Mouse (Mus musculus) layer of hippocampus, adult 2 months (tissue): ENCODE measurements around the gene Cdk5rap3. TPM values are rescaled to one million over a fixed set of nuclear protein-coding genes. Genes with fewer than 3 reads are reported as not detected.

Experiments
- DNase-seq, 2 experiments: peaks; one replicate each; pipeline ENCODE4 v3.0.0; 2022; ENCODE audit warnings: low spot score in 2 of 2
- H3K27ac ChIP-seq: fragments of 200-600 bp; 2 replicates; pipeline ENCODE4 v1.8.1; 2022
- H3K4me3 ChIP-seq: fragments of 200-600 bp; 2 replicates; pipeline ENCODE4 v1.8.1; 2022; ENCODE audit warnings: mild to moderate bottlenecking
- CTCF ChIP-seq: fragments of 200-600 bp; conservative IDR thresholded peaks from 2 replicates; pipeline ENCODE4 v1.8.1; 2022; ENCODE audit warnings: antibody characterized with exemption, mild to moderate bottlenecking, moderate library complexity
- long read RNA-seq, 2 experiments: library from polyadenylated mRNA; stranded (forward); transcript quantifications; one replicate each; pipeline ENCODE4 v2.0.0; 2021; ENCODE audit warnings: borderline mapping rate in 2 of 2
- total RNA-seq, 2 experiments: library from RNA; stranded (reverse); gene quantifications; 2 replicates each; pipeline ENCODE4 v1.2.3; 2021

The Cdk5rap3 gene
- 10 to 100 TPM; 34.5 to 41.6 TPM for total RNA-seq
- long read RNA-seq, experiment 1, transcript Cdk5rap3-201 (14 exons, 2,250 nt) = major isoform, 45 of 81 reads
- long read RNA-seq, experiment 1, partial matches to known transcripts = 13 of 81 reads
- long read RNA-seq, experiment 1, other reads (novel, unspliced or antisense) = 22 of 81 reads
- long read RNA-seq, experiment 2, transcript Cdk5rap3-201 (14 exons, 2,250 nt) = major isoform, 53 of 108 reads
- long read RNA-seq, experiment 2, partial matches to known transcripts = 16 of 108 reads
- long read RNA-seq, experiment 2, other reads (novel, unspliced or antisense) = 39 of 108 reads

DNA sequence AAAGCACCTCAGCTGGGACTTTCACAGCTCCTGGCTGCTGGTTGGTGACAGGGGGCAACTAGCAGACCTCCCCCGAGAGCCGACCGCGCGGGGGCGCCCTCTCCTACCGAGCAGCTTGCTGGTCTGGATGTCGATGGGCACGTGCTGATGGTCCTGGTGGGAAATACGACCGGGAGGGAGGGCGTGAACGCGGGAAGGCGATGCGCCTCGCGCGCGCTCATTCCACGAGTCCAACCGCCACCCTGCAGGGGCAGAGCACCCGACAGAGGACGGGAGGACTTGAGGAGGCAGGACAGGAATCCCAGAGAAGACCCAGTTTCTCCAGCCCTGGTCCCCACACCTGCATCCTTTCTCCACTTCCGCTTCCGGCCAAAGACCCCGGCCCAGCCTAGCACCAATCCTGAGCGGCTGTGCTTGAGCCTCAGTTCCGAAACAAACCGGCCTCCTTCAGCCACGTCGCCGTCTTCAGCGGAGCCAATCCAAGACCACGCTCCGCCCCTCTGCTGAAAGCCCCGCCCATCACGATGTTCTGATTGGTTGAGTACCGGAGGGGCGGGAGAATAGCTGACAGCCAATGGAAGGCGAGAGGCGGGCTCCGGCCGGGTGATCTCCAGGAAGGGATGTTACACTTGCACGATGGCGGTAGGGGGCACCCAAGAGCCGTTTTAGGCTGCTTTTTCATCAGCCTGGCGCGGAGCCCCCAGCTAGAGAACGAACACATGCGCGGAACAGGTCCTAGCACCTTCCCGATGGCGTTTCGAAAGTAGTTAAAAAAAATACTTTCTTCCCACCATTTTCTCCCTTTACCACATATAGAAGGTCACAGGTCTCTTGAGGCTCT lies at the start of gene Cdk5rap3:
Cdk5rap3 (minus strand) TSS at position 453 of the 841 bp plus-strand sequence.
- H3K27ac ChIP-seq = peak within 1 kb of the TSS; percentile 85
- H3K4me3 ChIP-seq = peak within 1 kb of the TSS; percentile 73
- peak; percentile 85 for TF ChIP-seq CTCF
- peak; percentile 99 for DNase-seq

DNA sequence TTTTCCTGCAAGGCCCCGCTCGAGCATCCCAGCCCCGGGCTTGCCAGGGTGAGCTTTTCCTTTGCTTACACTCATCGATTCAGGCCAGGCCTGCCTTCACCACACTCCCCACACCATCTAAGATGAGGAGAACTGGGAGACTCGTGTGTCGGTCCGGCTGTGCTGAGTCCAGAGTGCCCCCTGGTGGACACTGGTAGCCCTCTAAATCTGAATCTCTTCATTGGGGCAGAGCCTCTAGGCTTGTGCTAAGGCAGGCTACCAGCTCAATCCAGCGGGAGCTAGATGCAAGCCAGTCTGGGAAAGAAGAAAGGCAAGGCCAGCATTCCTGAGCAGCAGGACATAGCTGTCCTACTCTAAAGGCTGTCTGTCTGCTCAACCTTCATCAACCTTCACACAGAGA lies 47.3 kb upstream of the Cdk5rap3 start:
- DNase-seq = peak; percentile 89 to 91
- no peak overlapping the region for H3K27ac ChIP-seq
- TF ChIP-seq CTCF = peak; percentile 91

DNA sequence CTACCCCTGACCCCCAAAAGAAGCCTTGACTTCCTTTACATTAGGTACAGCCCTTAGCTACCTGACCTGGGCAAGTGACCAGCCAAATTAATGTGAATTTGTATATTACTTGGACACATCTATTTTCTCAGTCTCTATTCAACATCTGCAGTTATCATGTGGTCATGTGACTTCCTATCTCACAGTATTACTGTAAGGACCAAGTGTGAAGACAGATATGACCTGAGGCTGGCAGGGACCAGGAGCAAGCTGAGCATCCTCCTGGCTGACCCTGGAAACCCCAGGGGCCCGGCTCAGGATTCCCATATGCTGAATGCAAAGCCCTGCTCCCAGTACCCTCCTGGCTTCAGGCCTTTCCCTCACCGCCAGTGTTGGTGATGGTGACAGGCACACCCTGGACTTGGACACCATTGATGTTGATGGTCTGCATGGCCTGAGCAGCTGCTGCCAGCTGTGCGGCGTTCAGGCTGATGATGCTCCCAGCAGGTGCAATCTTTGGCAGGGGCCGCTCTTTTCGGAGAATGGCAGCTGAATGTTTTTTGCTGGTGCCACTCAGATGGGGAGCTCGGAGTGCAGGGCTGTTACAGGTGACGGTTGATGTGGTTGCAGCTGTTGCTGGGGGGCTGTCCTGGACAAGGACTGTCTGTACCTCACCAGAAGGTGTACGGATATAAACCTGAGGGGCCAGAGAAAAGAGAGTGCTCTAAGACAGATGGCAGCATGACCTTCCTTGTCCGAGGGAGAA lies 40.9 kb upstream of the Cdk5rap3 start:
- no peak for DNase-seq
- H3K4me3 ChIP-seq = no peak overlapping the region
- H3K27ac ChIP-seq = no peak overlapping the region
- TF ChIP-seq CTCF = no peak

More for the DNA sequence above, 47.3 kb upstream of the Cdk5rap3 start:
- H3K4me3 ChIP-seq = no peak overlapping the region

DNA sequence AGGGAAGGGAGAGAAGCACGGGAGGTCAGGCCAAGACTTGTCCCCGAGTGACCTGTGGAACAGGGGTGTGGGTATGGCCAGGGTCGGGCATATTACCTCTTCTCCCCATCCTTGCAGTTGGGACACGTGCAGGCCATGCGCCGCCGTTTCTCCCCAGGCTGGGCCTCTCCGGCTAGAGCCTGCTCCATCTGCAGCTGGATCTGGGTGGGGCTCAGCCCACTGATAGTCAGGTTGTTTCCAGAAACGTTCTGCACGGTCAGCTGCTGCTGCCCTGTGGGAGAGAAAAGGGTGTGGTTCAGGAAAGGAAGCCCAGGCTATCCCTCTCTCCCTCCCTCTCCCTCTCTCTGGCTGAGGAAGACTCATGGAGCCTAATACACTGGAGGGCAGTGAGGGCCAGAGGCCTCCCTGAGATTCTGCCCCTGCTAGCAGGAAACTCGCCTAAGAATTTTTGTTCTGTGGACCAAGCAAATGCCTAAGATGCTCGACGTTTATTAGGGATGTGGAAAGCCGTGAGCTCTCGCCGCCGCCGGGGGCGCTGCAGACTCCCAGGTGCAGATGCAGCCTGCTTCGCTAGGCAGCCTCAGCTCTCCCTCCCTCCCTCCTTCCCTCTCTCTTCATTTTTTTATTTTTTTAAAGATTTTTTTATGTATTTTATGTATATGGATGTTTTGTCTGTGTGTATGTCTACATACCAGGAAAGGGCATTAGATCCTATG lies 39.9 kb upstream of the Cdk5rap3 start:
- Histone ChIP-seq H3K4me3 (no peak overlapping the region), H3K27ac (no peak overlapping the region)
- DNase-seq = no peak
- TF ChIP-seq CTCF = peak; percentile 77

DNA sequence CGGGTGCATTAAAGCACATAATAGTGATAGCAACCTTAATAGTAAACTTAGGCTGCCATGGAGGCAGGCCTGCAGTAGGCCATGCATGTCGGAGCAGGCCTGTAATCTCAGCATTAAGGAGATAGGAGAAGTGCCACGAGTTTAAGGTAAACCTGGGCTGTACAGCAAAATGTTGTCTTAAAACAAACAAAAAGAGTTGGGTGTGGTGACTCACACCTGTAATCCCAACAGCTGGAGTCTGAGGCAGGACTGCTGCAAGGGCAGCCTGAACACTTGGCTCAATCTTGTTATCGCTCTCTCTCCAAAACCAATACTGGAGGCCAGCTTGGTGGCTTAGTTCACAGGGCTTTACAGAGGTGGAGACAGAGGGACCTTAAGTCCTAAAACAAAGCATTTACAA lies 38.8 kb upstream of the Cdk5rap3 start:
- TF ChIP-seq CTCF = no peak
- Histone ChIP-seq H3K4me3 (no peak overlapping the region), H3K27ac (no peak overlapping the region)
- DNase-seq = no peak

DNA sequence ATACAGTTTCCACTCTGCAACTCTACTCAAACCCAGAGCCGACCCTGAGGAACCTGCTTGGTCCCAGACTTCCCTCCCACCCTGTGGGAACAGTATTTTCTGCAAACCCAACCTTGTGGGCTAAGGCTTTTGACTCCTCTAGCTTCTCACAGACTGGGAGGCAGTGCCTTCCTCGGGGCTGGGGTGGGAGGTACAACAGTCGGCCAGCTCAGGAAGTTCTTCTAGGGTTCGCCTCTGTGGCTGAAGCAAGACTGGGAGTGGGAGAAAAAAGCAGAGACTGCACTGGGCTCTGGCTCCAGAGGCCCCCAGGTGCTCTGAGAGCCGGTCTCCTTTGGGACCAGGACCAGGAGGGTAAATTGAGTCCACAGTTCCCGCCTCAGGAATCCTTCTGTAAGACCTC lies 36.6 kb upstream of the Cdk5rap3 start:
- no peak overlapping the region for H3K4me3 ChIP-seq
- H3K27ac ChIP-seq = 0 out of 2 replicates have a peak overlapping the region, but pooled peaks have one; percentile 28
- TF ChIP-seq CTCF = no peak
- DNase-seq = no peak

DNA sequence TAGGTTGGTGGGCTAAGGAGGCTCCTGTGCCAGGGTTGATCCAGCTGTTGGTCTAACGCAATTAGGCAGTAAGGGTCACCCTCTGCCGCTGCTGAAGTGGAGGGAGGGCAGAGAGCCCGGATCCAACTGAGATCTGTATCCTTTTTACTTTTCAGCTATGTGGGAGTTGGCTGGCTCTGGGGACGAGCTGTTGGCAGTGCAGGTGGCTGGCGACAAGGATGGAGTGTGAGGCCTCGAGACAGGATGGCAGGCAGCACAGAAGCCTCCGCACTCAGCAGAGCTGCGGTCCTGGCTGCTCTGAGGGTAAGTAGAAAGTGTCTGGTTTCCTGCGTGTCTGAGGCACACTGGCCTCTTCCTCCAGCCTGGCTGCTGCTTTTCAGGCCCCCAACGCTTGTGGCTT lies 36.1 kb upstream of the Cdk5rap3 start:
- TF ChIP-seq CTCF = no peak
- H3K27ac ChIP-seq = peak overlapping the region; percentile 28; the same call in 1 of the 2 replicates
- DNase-seq = no peak
- H3K4me3 ChIP-seq = no peak overlapping the region

DNA sequence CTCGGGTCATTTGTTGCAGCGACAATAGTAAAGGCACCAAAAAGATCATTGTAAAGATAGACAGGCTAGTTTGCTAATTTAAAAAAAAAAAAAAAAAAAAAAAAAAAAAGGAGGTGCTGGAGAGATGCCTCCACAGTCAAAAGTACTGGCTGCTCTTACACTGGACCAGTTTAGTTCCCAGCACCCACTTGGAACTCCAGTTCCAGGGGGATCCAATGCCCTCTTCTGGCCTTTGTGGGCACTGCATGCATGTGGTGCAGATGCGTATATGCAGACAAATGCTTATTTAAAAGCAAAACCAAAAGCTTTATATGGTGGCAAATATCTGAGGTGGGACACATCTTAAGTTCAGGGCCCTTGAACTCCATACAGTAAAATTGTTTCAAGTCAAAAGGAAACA lies 34.5 kb upstream of the Cdk5rap3 start:
- Histone ChIP-seq H3K27ac (no peak overlapping the region), H3K4me3 (no peak overlapping the region)
- TF ChIP-seq CTCF = peak; percentile 59
- DNase-seq = no peak

DNA sequence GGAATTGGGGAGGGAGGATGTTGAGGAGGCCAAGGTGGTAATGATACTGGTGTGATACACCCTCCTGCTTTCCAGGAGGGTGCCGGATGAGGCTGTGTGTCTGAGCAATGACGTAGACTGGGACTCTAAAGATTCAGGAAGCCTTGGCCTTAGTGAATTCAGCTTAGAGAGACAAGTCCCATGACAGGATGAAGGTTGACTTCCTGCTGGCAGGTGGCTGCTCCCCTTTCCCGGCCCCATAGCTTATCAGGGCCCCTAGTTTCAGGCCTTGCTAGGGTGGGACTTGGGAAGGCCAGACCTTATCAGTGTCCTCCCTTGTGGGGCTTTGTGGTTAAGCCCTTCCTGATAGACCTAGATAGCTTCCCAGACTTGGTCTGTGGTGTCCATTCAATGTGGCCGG lies 31.6 kb upstream of the Cdk5rap3 start:
- no peak for TF ChIP-seq CTCF
- DNase-seq = no peak
- Histone ChIP-seq H3K27ac (no peak overlapping the region), H3K4me3 (no peak overlapping the region)

DNA sequence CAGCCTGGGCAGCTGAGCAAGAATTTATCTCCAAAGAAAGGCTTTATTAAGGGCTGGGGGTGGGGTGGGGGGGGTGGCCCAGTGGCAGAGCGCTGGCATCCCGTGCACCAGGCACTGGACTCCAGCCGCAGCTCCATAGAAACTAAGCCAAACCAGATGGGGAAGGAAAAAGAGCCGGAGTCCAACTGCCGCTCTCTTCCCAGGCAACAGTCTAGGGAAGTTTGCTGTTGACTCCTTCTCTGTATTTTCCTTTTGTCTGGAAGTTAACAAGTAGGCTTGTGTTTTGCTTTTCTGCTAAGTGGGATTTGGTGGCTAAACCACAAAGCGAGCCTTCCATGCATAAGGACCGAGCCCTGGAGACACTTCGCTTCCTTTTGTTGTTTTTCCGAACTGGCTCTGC lies 30.2 kb upstream of the Cdk5rap3 start:
- Histone ChIP-seq H3K27ac (no peak overlapping the region), H3K4me3 (no peak overlapping the region)
- no peak for TF ChIP-seq CTCF
- no peak for DNase-seq

DNA sequence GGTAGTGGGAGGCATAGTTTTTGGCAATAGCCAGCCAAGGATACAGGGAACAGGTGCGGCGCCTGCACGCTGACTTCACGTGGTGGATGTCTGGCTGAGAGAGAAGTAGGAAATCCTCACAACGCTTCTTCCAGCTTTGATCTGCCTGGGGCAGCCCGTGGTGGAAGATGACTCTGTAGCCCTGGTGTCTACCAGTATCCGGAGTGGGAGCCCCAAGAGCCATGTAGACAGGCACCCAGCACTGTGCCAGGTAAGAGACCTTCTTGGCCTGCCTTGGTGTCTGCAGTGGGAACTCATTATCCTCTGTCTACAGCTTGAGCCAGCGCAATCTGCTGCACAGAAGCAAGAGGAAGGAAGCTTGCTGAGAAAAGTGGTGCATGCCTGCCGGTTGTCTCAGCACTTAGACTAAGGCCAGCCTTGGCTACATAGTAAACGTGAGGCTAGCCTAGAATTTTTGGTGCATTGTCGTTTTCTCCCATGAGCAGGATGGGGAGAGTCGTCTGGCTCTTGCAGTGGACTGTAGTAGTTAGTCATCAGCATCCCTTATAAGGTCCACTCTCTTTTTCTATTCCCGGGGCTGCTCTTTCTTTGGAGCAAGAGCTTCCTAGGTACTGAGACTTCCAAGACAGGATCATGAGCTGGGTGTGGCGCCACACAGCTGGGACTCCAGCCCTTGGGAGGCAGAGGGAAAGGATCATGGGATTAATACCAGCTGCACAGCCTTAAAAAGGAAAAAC lies 28.7 kb upstream of the Cdk5rap3 start:
- no peak for TF ChIP-seq CTCF
- no peak for DNase-seq
- H3K4me3 ChIP-seq = peak overlapping the region; percentile 84; the same call in 1 of the 2 replicates

More for the DNA sequence above, 28.7 kb upstream of the Cdk5rap3 start:
- 0 out of 2 replicates have a peak overlapping the region, but pooled peaks have one; percentile 61 for H3K27ac ChIP-seq
